Mouse (Mus musculus): ENCODE results near the gene Serpinb1c.
"Not testable (repeated sequence)": the region's sequence is repeated elsewhere in the genome, so short reads cannot be mapped to it uniquely, and the experiment has no call there.

Serpinb1c gene

GRCm38 (mm10) chr13:32898111-32898510 lies at the start of gene Serpinb1c:
Gene Serpinb1c, minus strand, starts transcription at chr13:32898211.
- no peak for DNase-seq (ENCODE audit: low spot score)

- not testable (repeated sequence) for DNase-seq (ENCODE audit: low spot score)
Measured at GRCm38 (mm10) chr13:32939191-32939590, 41.2 kb upstream of the Serpinb1c start.

GRCm38 (mm10) chr13:32938275-32938674 lies 40.3 kb upstream of the Serpinb1c start:
- not testable (repeated sequence) for DNase-seq (ENCODE audit: low spot score)

GRCm38 (mm10) chr13:32934706-32935381 lies 36.8 kb upstream of the Serpinb1c start:
- no peak for DNase-seq (ENCODE audit: low spot score)

GRCm38 (mm10) chr13:32929107-32929750 lies 31.2 kb upstream of the Serpinb1c start:
- DNase-seq (ENCODE audit: low spot score), result no peak

GRCm38 (mm10) chr13:32927241-32927640 lies 29.2 kb upstream of the Serpinb1c start:
- no peak for DNase-seq (ENCODE audit: low spot score)

GRCm38 (mm10) chr13:32926661-32927060 lies 28.6 kb upstream of the Serpinb1c start:
- no peak for DNase-seq (ENCODE audit: low spot score)

- no peak for DNase-seq (ENCODE audit: low spot score)
Measured at GRCm38 (mm10) chr13:32924578-32925360, 26.8 kb upstream of the Serpinb1c start.

GRCm38 (mm10) chr13:32922622-32923021 lies 24.6 kb upstream of the Serpinb1c start:
- no peak for DNase-seq (ENCODE audit: low spot score)

GRCm38 (mm10) chr13:32912770-32913380 lies 14.9 kb upstream of the Serpinb1c start:
- DNase-seq (ENCODE audit: low spot score), result no peak

GRCm38 (mm10) chr13:32908182-32908581 lies 10.2 kb upstream of the Serpinb1c start:
- no peak for DNase-seq (ENCODE audit: low spot score)

- peak; percentile 85 for DNase-seq (ENCODE audit: low spot score)
Measured at GRCm38 (mm10) chr13:32903211-32903873, 5.3 kb upstream of the Serpinb1c start.

- peak; percentile 39 for DNase-seq (ENCODE audit: low spot score)
Measured at GRCm38 (mm10) chr13:32902481-32903015, 4.5 kb upstream of the Serpinb1c start.

GRCm38 (mm10) chr13:32900639-32901038 lies 2.6 kb upstream of the Serpinb1c start:
- peak; percentile 35 for DNase-seq (ENCODE audit: low spot score)

GRCm38 (mm10) chr13:32899114-32899513 lies 1.1 kb upstream of the Serpinb1c start:
- DNase-seq (ENCODE audit: low spot score), result not testable (repeated sequence)

- no peak for DNase-seq (ENCODE audit: low spot score)
Measured at GRCm38 (mm10) chr13:32896931-32897330, 1.1 kb downstream of the Serpinb1c start.

GRCm38 (mm10) chr13:32884755-32885154 lies 13.3 kb downstream of the Serpinb1c start:
- DNase-seq (ENCODE audit: low spot score), result no peak

- no peak for DNase-seq (ENCODE audit: low spot score)
Measured at GRCm38 (mm10) chr13:32873862-32874261, 24.1 kb downstream of the Serpinb1c start.

GRCm38 (mm10) chr13:32868843-32869242 lies 29.2 kb downstream of the Serpinb1c start:
- no peak for DNase-seq (ENCODE audit: low spot score)

GRCm38 (mm10) chr13:32868233-32868632 lies 29.8 kb downstream of the Serpinb1c start:
- DNase-seq (ENCODE audit: low spot score), result not testable (repeated sequence)

GRCm38 (mm10) chr13:32867030-32867429 lies 31.0 kb downstream of the Serpinb1c start:
- no peak for DNase-seq (ENCODE audit: low spot score)
